Comparison of ENCODE assay signal across 16 mouse cellular contexts in the genomic region with DNA sequence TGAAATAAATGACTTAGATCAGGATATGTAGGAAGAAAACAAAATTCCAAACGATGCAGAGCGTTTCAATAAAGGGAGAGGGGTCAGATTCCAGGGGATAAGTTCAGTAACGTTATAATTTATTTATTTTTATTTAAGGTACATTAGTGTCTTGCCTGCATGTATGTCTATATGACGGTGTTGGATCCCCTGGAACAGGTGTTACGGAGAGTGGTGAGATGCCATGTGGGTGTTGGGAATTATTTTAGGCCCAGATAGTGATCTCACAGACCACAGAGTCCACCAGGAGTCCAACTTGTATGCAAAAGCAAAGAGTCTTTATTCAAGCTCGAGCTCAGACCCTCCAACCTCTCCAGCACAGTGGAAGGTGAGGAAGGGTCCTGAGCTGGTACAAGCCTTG. TPM values are rescaled to one million over a fixed set of nuclear protein-coding genes. Genes with fewer than 3 reads are reported as not detected.
"Had no signal": no experiment of that assay in that cellular context is flagged by ENCODE, and none has a peak within 500 bp of the region (broad histone marks: within the 10 kb centered on the region; RNA-seq: fewer than 3 reads in every experiment).

No protein-coding gene starts in this region.

- DNase-seq: liver; thymus, adult 18-20 months; thymus, postnatal 14 days; thymus, postnatal 4 days had no signal

- H3K4me1 ChIP-seq: limb, embryonic 10.5 days; limb, embryonic 13.5 days; liver, embryonic 12.5 days; liver, embryonic 15.5 days; lung, embryonic 15.5 days; megakaryocyte, embryonic 14.5 days; midbrain, embryonic 12.5 days; midbrain, embryonic 15.5 days had no signal

- H3K36me3 ChIP-seq: limb, embryonic 10.5 days; limb, embryonic 13.5 days; liver, embryonic 12.5 days; liver, embryonic 15.5 days; lung, embryonic 15.5 days; midbrain, embryonic 12.5 days; midbrain, embryonic 15.5 days had no signal

- H3K4me2 ChIP-seq: limb, embryonic 13.5 days; liver, embryonic 12.5 days; liver, embryonic 15.5 days; lung, embryonic 15.5 days; midbrain, embryonic 12.5 days; midbrain, embryonic 15.5 days had no signal

- ATAC-seq: liver, embryonic 12.5 days; midbrain, embryonic 15.5 days had no signal

- H3K4me3 ChIP-seq: layer of hippocampus, adult 2 months; limb, embryonic 10.5 days; limb, embryonic 13.5 days; liver, embryonic 12.5 days; liver, embryonic 15.5 days; lung, embryonic 15.5 days; megakaryocyte, embryonic 14.5 days; midbrain, embryonic 12.5 days; midbrain, embryonic 15.5 days had no signal

- H3K9me3 ChIP-seq: limb, embryonic 10.5 days; liver, embryonic 12.5 days; liver, embryonic 15.5 days; lung, embryonic 15.5 days; midbrain, embryonic 12.5 days; midbrain, embryonic 15.5 days had no signal

- H3K27me3 ChIP-seq: limb, embryonic 13.5 days; liver, embryonic 12.5 days; liver, embryonic 15.5 days; lung, embryonic 15.5 days; megakaryocyte, embryonic 14.5 days; midbrain, embryonic 12.5 days; midbrain, embryonic 15.5 days had no signal

- H3K27ac ChIP-seq: kidney, postnatal 0 days; layer of hippocampus, adult 2 months; limb, embryonic 10.5 days; limb, embryonic 13.5 days; liver, embryonic 12.5 days; liver, embryonic 15.5 days; lung, embryonic 15.5 days; midbrain, embryonic 12.5 days; midbrain, embryonic 15.5 days had no signal

- H3K9ac ChIP-seq: limb, embryonic 13.5 days; liver, embryonic 12.5 days; liver, embryonic 15.5 days; lung, embryonic 15.5 days; midbrain, embryonic 12.5 days; midbrain, embryonic 15.5 days had no signal

RNA-seq across cellular contexts. Expression of a gene that starts 16.2 kb away (rescaled TPM):
- polyA plus RNA-seq: large intestine, adult 2 months; spleen, adult 2 months had no signal
